In genomic region chr5:105400424-105401375, GRCm38 (mm10) we compare ENCODE assay signal across 8 mouse cellular contexts. TPM values are rescaled to one million over a fixed set of nuclear protein-coding genes. Genes with fewer than 3 reads are reported as not detected.
DNase-seq lines count a peak whose midpoint lies in the region; ATAC-seq and TF ChIP-seq lines count a peak whose summit lies in the region.

No protein-coding gene starts in this region.

- TF ChIP-seq CTCF in intestine, postnatal 0 days (IDR thresholded peaks at IDR 0.05; ENCODE audit: low read depth): no peak

- DNase-seq in cerebellum, adult 9-10 months: peak; percentile 27
- no peak for DNase-seq in cerebellum, adult 8-10 months
- peak; percentile 39 to 55 for DNase-seq in right cerebral cortex, adult 2 months (ENCODE audit: low spot score in 2 of 2)
- DNase-seq in right cerebral cortex, postnatal 14 days: no peak
- no peak for DNase-seq in midbrain, embryonic 10.5 days (ENCODE audit: low spot score)
- DNase-seq in urinary bladder, postnatal 4 days (ENCODE audit: low spot score in 2 of 2): no peak
- DNase-seq in spleen, adult 18-20 months: no peak

- H3K4me1 ChIP-seq in intestine, postnatal 0 days (replicated peaks; ENCODE audit: control insufficient read depth, insufficient read depth, low read length): no peaks in the 10 kb centered on the region; the same call in 1 of the 2 replicates
- peaks cover 8% of the 10 kb centered on the region for H3K4me1 ChIP-seq in midbrain, embryonic 10.5 days

- WGBS in intestine, postnatal 0 days: 69% methylated on average over 17 of the region's 17 CpGs
- 70% methylated on average over 17 of the region's 17 CpGs for WGBS in midbrain, embryonic 10.5 days

- no peak overlapping the region for H3K9ac ChIP-seq in intestine, postnatal 0 days (ENCODE audit: low read depth, low read length)

- H3K36me3 ChIP-seq in intestine, postnatal 0 days (ENCODE audit: control insufficient read depth, insufficient read depth): no peaks in the 10 kb centered on the region
- H3K36me3 ChIP-seq in midbrain, embryonic 10.5 days: no peaks in the 10 kb centered on the region

- no peak overlapping the region for H3K4me3 ChIP-seq in intestine, postnatal 0 days (ENCODE audit: low read depth, low read length)
- H3K4me3 ChIP-seq in midbrain, embryonic 10.5 days: peak overlapping the region; percentile 27; the same call in 1 of the 2 replicates

- H3K9me3 ChIP-seq in intestine, postnatal 0 days (ENCODE audit: control insufficient read depth): no peaks in the 10 kb centered on the region
- no peaks in the 10 kb centered on the region for H3K9me3 ChIP-seq in midbrain, embryonic 10.5 days (replicated peaks)

- peak overlapping the region; percentile 42 for H3K4me2 ChIP-seq in intestine, postnatal 0 days (replicated peaks; ENCODE audit: low read depth)

- H3K27ac ChIP-seq in intestine, postnatal 0 days (ENCODE audit: low read depth, low read length): no peak overlapping the region
- no peak overlapping the region for H3K27ac ChIP-seq in midbrain, embryonic 10.5 days (replicated peaks)

- no peak for ATAC-seq in intestine, postnatal 0 days

- H3K27me3 ChIP-seq in intestine, postnatal 0 days (replicated peaks; ENCODE audit: control insufficient read depth, insufficient read depth, low read length): no peaks in the 10 kb centered on the region
- H3K27me3 ChIP-seq in midbrain, embryonic 10.5 days (ENCODE audit: low read depth, poor library complexity, severe bottlenecking): no peaks in the 10 kb centered on the region

RNA-seq across cellular contexts. Expression of gene Lrrc8b, which starts 14.9 kb away (rescaled TPM):
- polyA plus RNA-seq in intestine, postnatal 0 days (2015; fragmentation: Nextera tagmentation; extraction: Ambion mirVana): 12.2 and 12.6 TPM in 2 replicates
- 6.9 and 9.5 TPM in 2 replicates for polyA plus RNA-seq in midbrain, embryonic 10.5 days (2016; fragmentation: Nextera tagmentation; extraction: Ambion mirVana)

Comparison
In these comparisons a context has a peak if more than half of its experiments do, and no peak if none do; other contexts are left out.
1. DNase-seq: peak in cerebellum, adult 9-10 months (single experiment) and right cerebral cortex, adult 2 months (2 of 2); none in cerebellum, adult 8-10 months (single experiment), right cerebral cortex, postnatal 14 days (single experiment), midbrain, embryonic 10.5 days (single experiment), urinary bladder, postnatal 4 days (0 of 2) and spleen, adult 18-20 months (0 of 2).